Mouse (Mus musculus): ENCODE data around the gene Adal. TPM values are rescaled to one million over a fixed set of nuclear protein-coding genes. Genes with fewer than 3 reads are reported as not detected.

The Adal gene
- polyA plus RNA-seq, 1 experiment, result 1.3 TPM

DNA sequence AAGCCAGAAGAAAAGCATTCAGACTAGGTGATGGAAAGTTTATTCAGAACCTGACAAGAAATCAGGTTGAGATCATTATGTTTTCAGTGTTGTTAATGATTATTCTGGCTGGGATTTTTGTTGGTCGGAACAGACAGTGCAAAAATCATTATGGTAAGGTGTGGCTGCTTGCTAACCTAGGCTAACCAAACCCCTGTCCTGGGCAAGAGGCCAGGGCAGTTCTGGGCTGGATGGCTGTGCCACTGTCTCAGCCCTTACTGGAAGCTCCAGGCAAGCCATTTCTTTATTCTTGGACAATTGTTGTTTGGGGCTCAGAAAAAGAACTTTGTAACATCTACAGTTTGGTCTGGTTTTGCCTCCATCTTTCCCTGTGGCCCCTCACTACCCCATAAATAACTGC is 12.7 kb upstream of the Adal start:
- Histone ChIP-seq H3K27ac (ENCODE audit: insufficient read depth, low read depth, low read length) (no peak overlapping the region), H3K36me3 (ENCODE audit: control insufficient read depth, insufficient read depth, low read length) (no peaks in the 10 kb centered on the region), H3K4me1 (ENCODE audit: control insufficient read depth, insufficient read depth, insufficient read length, low read length) (no peaks in the 10 kb centered on the region), H3K27me3 (ENCODE audit: control insufficient read depth, insufficient read depth, low read length) (no peaks in the 10 kb centered on the region), H3K4me3 (ENCODE audit: low read depth, low read length) (no peak overlapping the region)
- no peak for TF ChIP-seq CTCF (IDR thresholded peaks at IDR 0.05; ENCODE audit: extremely low read depth, insufficient read length, insufficient replicate concordance, low read depth, low read length)
- no peak for TF ChIP-seq POLR2A (IDR thresholded peaks at IDR 0.05; ENCODE audit: low read depth, low read length)
- 30% methylated on average over 1 of the region's 1 CpGs for WGBS

DNA sequence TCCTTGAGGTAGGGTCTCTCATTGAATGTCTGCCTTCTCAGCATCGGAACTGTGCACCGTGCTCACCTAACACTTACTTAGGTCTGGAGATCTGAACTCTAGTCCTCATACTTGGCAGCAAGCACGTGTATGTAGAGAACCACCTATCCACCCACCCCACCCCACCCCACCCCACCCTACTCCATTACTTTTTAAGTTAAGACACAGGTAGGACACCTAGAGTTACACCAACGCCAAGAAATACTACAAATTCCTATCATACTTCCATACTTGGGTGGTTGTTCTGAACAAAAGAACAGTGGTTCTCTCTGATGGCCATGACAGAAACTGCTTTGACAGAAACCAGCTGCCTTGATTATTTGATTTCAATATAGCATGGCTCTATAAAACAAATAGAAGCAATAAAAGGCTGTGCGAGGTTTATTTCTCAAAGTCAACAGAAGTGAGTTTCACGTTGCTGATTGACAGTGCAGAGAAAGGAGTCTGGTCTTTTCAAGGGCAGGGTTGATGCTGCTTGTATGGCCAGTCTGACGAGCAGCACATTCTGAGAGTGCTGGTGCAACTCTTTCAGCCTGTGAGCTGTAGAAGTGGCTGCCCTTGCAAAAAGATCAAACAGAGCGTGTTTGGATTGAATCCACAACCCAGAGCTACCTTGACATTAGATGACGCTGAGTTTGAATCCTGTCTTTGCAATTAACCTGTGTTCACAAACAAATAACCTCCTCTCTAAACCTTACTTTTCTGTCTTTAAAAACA is 11.2 kb upstream of the Adal start:
- H3K36me3 ChIP-seq (ENCODE audit: control insufficient read depth, insufficient read depth, low read length), result no peaks in the 10 kb centered on the region
- H3K27me3 ChIP-seq (ENCODE audit: control insufficient read depth, insufficient read depth, low read length), result no peaks in the 10 kb centered on the region
- TF ChIP-seq CTCF (IDR thresholded peaks at IDR 0.05; ENCODE audit: extremely low read depth, insufficient read length, insufficient replicate concordance, low read depth, low read length), result no peak
- no peak for TF ChIP-seq POLR2A (IDR thresholded peaks at IDR 0.05; ENCODE audit: low read depth, low read length)
- no peak overlapping the region for H3K4me3 ChIP-seq (ENCODE audit: low read depth, low read length)
- WGBS, result 37% methylated on average over 9 of the region's 9 CpGs
- H3K4me1 ChIP-seq (ENCODE audit: control insufficient read depth, insufficient read depth, insufficient read length, low read length), result no peaks in the 10 kb centered on the region
- H3K27ac ChIP-seq (ENCODE audit: insufficient read depth, low read depth, low read length), result no peak overlapping the region

DNA sequence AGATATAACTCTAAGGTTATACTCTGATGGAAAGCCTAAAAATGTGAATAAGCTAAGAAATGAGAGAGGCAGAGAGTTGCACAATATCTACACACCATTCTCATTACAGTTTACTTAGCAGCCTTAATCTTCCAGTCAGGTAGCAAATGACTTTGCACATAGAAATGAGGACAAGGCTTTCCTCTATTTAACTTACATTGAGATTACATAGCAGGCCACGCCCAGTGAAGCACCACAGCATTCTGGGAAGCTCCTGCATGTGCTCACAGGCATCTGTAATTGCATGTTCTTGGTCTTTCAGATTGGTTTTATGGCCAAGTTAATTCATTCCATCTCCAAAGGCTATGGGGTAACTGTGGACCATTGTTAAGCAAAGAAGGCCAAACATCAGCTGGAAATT is 7.4 kb upstream of the Adal start:
- H3K36me3 ChIP-seq (ENCODE audit: control insufficient read depth, insufficient read depth, low read length), result no peaks in the 10 kb centered on the region
- H3K4me1 ChIP-seq (ENCODE audit: control insufficient read depth, insufficient read depth, insufficient read length, low read length), result no peaks in the 10 kb centered on the region
- no peak overlapping the region for H3K27ac ChIP-seq (ENCODE audit: insufficient read depth, low read depth, low read length)
- WGBS, result 65% methylated on average over 1 of the region's 1 CpGs
- H3K4me3 ChIP-seq (ENCODE audit: low read depth, low read length), result no peak overlapping the region
- H3K27me3 ChIP-seq (ENCODE audit: control insufficient read depth, insufficient read depth, low read length), result no peaks in the 10 kb centered on the region
- TF ChIP-seq CTCF (IDR thresholded peaks at IDR 0.05; ENCODE audit: extremely low read depth, insufficient read length, insufficient replicate concordance, low read depth, low read length), result no peak
- no peak for TF ChIP-seq POLR2A (IDR thresholded peaks at IDR 0.05; ENCODE audit: low read depth, low read length)

DNA sequence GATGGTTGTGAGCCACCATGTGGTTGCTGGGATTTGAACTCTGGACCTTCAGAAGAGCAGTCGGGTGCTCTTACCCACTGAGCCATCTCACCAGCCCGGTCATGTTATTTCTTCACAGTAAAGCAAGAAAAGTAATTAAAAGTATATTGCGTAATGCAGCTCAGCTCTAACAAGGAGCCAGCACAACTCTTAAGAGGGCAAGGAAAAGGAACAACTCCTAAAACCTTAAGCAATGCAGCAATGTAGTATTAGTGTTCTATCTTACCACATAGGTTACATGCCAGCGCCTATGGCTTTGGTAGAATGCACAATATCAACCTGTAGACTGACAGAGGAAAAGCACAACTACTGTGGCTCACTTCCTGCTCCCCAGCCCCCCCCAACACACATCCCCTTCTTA is 2.9 kb upstream of the Adal start:
- Histone ChIP-seq H3K27me3 (ENCODE audit: control insufficient read depth, insufficient read depth, low read length) (no peaks in the 10 kb centered on the region), H3K27ac (ENCODE audit: insufficient read depth, low read depth, low read length) (no peak overlapping the region), H3K36me3 (ENCODE audit: control insufficient read depth, insufficient read depth, low read length) (no peaks in the 10 kb centered on the region), H3K4me3 (ENCODE audit: low read depth, low read length) (no peak overlapping the region), H3K4me1 (ENCODE audit: control insufficient read depth, insufficient read depth, insufficient read length, low read length) (peaks cover 10% of the 10 kb centered on the region; the same call in 1 of the 2 replicates)
- 71% methylated on average over 4 of the region's 4 CpGs for WGBS
- TF ChIP-seq CTCF (IDR thresholded peaks at IDR 0.05; ENCODE audit: extremely low read depth, insufficient read length, insufficient replicate concordance, low read depth, low read length) (no peak), POLR2A (IDR thresholded peaks at IDR 0.05; ENCODE audit: low read depth, low read length) (no peak)

DNA sequence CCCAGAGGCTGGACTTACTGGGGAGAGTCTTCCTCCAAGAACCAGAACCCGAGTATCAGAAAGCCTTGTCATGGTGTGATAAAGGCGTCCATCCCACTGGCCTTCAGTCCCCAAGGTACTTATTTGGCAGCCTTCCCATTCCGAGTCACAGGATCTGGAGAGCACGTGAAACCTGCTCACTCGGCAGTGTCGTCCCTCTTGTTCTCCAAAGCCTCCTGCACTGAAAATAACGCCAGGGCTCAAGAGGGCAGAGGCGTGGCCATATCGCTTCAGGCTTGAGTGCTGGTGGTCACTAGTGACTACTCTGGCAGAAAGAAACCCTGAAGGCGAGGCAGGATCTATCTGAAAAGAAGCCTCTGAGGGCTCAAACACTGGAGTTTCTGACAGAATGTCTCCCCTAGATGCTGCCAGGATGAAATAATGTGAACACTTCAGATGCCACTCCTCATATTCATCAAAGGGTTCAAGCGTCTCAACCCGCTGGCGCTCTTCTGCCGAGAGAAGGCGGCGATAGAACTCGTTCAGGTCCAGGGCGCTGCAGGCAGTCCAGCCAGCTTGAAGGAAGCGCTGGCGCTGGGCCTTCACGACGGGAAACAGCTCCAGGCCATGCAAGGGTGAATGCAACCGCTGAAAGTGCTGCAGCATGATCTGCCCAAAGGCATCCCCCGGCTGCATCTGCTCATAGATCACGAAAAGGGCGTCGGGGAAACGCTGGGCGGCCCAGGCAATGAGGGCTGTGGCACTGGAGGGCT is 786 bp upstream of the Adal start:
- H3K36me3 ChIP-seq (ENCODE audit: control insufficient read depth, insufficient read depth, low read length), result 0 out of 2 replicates have a peak, but pooled peaks cover 2% of the 10 kb centered on the region
- peak overlapping the region; percentile 92 for H3K4me3 ChIP-seq (ENCODE audit: low read depth, low read length)
- 9% methylated on average over 29 of the region's 29 CpGs for WGBS
- peaks cover 10% of the 10 kb centered on the region; the same call in 1 of the 2 replicates for H3K4me1 ChIP-seq (ENCODE audit: control insufficient read depth, insufficient read depth, insufficient read length, low read length)
- TF ChIP-seq POLR2A (IDR thresholded peaks at IDR 0.05; ENCODE audit: low read depth, low read length) (no peak), CTCF (IDR thresholded peaks at IDR 0.05; ENCODE audit: extremely low read depth, insufficient read length, insufficient replicate concordance, low read depth, low read length) (no peak)
- H3K27ac ChIP-seq (ENCODE audit: insufficient read depth, low read depth, low read length), result peak overlapping the region; percentile 90
- H3K27me3 ChIP-seq (ENCODE audit: control insufficient read depth, insufficient read depth, low read length), result no peaks in the 10 kb centered on the region

DNA sequence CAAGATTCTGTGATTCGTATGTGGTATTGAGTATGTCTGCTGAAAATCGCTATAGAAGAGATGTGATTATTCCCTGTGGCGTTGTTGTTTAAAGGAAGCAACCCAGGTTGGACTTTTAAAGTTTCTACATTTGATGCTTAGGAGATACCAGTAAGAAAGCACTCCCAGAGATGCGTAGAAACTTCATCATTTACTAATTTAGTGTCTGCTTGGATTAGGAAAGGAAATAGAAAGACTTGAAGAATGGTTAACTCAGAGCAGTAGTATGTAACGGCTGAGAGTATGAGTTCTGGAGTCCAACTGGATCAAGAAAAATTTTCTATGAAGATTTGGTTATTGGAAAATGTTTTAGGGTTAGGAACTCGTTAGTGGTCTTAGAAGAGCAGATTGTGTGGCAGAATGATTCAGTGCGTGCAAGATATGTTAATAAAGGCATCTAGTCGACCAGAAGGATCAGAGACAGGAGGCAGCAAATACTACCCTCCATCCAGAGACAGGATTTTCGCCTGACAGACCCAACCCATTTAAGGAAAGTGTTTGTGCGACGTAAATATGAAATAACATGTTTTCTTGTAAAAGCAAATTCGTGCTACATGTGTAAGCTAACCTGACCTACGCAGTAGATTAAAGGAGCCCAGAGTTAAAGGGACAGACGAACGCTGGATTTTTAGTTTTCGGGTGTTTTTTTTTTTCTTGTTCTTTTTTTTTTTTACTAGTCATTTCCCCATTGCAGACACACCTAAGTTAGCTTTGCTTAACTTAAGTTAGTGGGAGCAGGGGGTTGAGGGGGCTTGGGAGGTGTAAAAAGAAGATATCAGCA is 1.2 kb downstream of the Adal start:
- peaks cover 10% of the 10 kb centered on the region; the same call in 1 of the 2 replicates for H3K4me1 ChIP-seq (ENCODE audit: control insufficient read depth, insufficient read depth, insufficient read length, low read length)
- H3K36me3 ChIP-seq (ENCODE audit: control insufficient read depth, insufficient read depth, low read length), result peaks cover 7% of the 10 kb centered on the region; the same call in 1 of the 2 replicates
- 63% methylated on average over 16 of the region's 16 CpGs for WGBS
- TF ChIP-seq POLR2A (IDR thresholded peaks at IDR 0.05; ENCODE audit: low read depth, low read length) (no peak), CTCF (IDR thresholded peaks at IDR 0.05; ENCODE audit: extremely low read depth, insufficient read length, insufficient replicate concordance, low read depth, low read length) (no peak)
- H3K4me3 ChIP-seq (ENCODE audit: low read depth, low read length), result no peak overlapping the region
- no peaks in the 10 kb centered on the region for H3K27me3 ChIP-seq (ENCODE audit: control insufficient read depth, insufficient read depth, low read length)
- H3K27ac ChIP-seq (ENCODE audit: insufficient read depth, low read depth, low read length), result no peak overlapping the region
